Mouse (Mus musculus): ENCODE measurements at regions not wholly inside any gene's neighbourhood (a gene's known extent, or its start where the extent isn't known, plus 50 kb on each side); places are given as distances from the start of the nearest gene placed in this dataset.

- no peak overlapping the region for H3K4me3 ChIP-seq (ENCODE audit: insufficient read depth, low read length)
- no peaks in the 10 kb centered on the region for H3K4me1 ChIP-seq (ENCODE audit: control insufficient read depth, insufficient read depth, low read length)
- TF ChIP-seq CTCF (IDR thresholded peaks at IDR 0.05; ENCODE audit: low read depth, low read length) (no peak), POLR2A (IDR thresholded peaks at IDR 0.05; ENCODE audit: borderline replicate concordance, low read depth, low read length) (no peak)
- no peak overlapping the region for H3K27ac ChIP-seq (ENCODE audit: insufficient read depth, low read depth, low read length)
These were observed 591.0 kb upstream of the Mef2c start for GRCm38 (mm10) chr13:82912859-82913258.

DNA sequence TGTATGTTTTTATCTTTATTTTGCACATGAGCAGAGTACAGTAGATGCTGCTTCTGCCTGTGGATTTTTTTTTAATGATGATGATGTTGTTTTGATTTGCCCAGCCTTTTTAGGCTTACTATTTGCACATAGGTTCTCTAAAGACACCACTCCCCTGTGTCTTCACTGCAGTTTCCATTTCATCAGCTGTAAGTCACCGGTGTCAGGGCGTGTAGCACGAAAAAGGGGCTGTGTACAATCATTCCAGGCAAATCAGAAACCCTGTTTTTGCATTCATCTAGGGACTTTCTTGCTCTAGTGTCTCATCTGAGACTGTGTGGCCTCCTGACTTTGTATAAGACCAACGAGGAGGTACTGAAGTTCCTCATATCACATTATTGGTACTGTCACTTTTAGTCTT lies 588.6 kb upstream of the Mef2c start:
- no peak for TF ChIP-seq CTCF (IDR thresholded peaks at IDR 0.05; ENCODE audit: low read depth, low read length)
- TF ChIP-seq POLR2A (IDR thresholded peaks at IDR 0.05; ENCODE audit: borderline replicate concordance, low read depth, low read length), result no peak
- Histone ChIP-seq H3K4me1 (ENCODE audit: control insufficient read depth, insufficient read depth, low read length) (no peaks in the 10 kb centered on the region), H3K27ac (ENCODE audit: insufficient read depth, low read depth, low read length) (no peak overlapping the region), H3K4me3 (ENCODE audit: insufficient read depth, low read length) (no peak overlapping the region)

DNA sequence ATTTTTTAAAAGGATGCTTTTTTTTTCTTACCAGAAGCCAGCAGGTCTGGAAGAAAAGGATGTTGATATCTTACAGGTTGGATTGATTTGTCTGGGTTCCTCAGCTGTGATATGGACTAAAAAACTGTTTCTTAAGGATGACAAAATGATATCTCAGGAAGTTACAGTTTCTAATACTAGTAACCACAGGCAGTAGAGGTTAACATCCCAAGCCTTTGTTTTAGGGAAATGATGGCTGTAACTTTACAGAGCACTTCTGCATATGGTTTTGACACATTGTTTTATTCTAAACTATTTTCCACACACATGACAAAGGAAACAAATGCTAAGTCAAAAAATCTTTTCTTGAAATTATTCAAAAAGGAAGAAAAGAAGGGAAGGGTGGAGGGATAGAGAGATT lies 573.8 kb upstream of the Mef2c start:
- Histone ChIP-seq H3K4me1 (ENCODE audit: control insufficient read depth, insufficient read depth, low read length) (no peaks in the 10 kb centered on the region), H3K4me3 (ENCODE audit: insufficient read depth, low read length) (no peak overlapping the region), H3K27ac (ENCODE audit: insufficient read depth, low read depth, low read length) (no peak overlapping the region)
- no peak for TF ChIP-seq POLR2A (IDR thresholded peaks at IDR 0.05; ENCODE audit: borderline replicate concordance, low read depth, low read length)
- TF ChIP-seq CTCF (IDR thresholded peaks at IDR 0.05; ENCODE audit: low read depth, low read length), result no peak

- H3K4me1 ChIP-seq (ENCODE audit: control insufficient read depth, insufficient read depth, low read length), result no peaks in the 10 kb centered on the region
- no peak overlapping the region for H3K27ac ChIP-seq (ENCODE audit: insufficient read depth, low read depth, low read length)
- no peak for TF ChIP-seq CTCF (IDR thresholded peaks at IDR 0.05; ENCODE audit: low read depth, low read length)
- no peak for TF ChIP-seq POLR2A (IDR thresholded peaks at IDR 0.05; ENCODE audit: borderline replicate concordance, low read depth, low read length)
- no peak overlapping the region for H3K4me3 ChIP-seq (ENCODE audit: insufficient read depth, low read length)
These were observed 566.0 kb upstream of the Mef2c start for GRCm38 (mm10) chr13:82937856-82938255.

GRCm38 (mm10) chr13:82942691-82943341 lies 561.0 kb upstream of the Mef2c start:
- Histone ChIP-seq H3K27ac (ENCODE audit: insufficient read depth, low read depth, low read length) (no peak overlapping the region), H3K4me1 (ENCODE audit: control insufficient read depth, insufficient read depth, low read length) (peaks cover 2% of the 10 kb centered on the region; the same call in 1 of the 2 replicates), H3K4me3 (ENCODE audit: insufficient read depth, low read length) (no peak overlapping the region)
- TF ChIP-seq POLR2A (IDR thresholded peaks at IDR 0.05; ENCODE audit: borderline replicate concordance, low read depth, low read length) (no peak), CTCF (IDR thresholded peaks at IDR 0.05; ENCODE audit: low read depth, low read length) (no peak)

GRCm38 (mm10) chr13:82946931-82947330 lies 556.9 kb upstream of the Mef2c start:
- H3K4me1 ChIP-seq (ENCODE audit: control insufficient read depth, insufficient read depth, low read length), result peaks cover 5% of the 10 kb centered on the region
- no peak overlapping the region for H3K27ac ChIP-seq (ENCODE audit: insufficient read depth, low read depth, low read length)
- H3K4me3 ChIP-seq (ENCODE audit: insufficient read depth, low read length), result no peak overlapping the region
- TF ChIP-seq CTCF (IDR thresholded peaks at IDR 0.05; ENCODE audit: low read depth, low read length) (no peak), POLR2A (IDR thresholded peaks at IDR 0.05; ENCODE audit: borderline replicate concordance, low read depth, low read length) (no peak)

DNA sequence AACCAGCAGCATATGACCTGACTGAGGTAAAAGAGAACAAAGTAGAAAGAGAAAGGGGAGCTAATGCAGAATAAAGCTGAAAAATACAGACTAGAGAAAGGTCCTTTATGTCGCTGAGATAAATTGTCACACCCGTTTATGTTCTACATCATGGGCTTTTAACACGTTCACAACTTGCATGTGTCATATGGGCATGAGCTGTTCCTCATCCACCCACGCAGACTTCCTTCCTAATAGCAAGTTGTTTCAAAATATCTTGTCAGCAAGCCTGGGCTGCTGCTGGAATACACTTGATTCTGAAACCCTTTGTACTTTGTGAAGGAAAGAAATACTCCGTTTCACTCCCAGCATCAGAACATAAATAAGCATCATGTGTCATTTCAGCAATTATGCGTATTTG lies 554.3 kb upstream of the Mef2c start:
- TF ChIP-seq CTCF (IDR thresholded peaks at IDR 0.05; ENCODE audit: low read depth, low read length), result no peak
- TF ChIP-seq POLR2A (IDR thresholded peaks at IDR 0.05; ENCODE audit: borderline replicate concordance, low read depth, low read length), result no peak
- Histone ChIP-seq H3K4me1 (ENCODE audit: control insufficient read depth, insufficient read depth, low read length) (peaks cover 5% of the 10 kb centered on the region), H3K4me3 (ENCODE audit: insufficient read depth, low read length) (no peak overlapping the region), H3K27ac (ENCODE audit: insufficient read depth, low read depth, low read length) (peak overlapping the region; percentile 28)

DNA sequence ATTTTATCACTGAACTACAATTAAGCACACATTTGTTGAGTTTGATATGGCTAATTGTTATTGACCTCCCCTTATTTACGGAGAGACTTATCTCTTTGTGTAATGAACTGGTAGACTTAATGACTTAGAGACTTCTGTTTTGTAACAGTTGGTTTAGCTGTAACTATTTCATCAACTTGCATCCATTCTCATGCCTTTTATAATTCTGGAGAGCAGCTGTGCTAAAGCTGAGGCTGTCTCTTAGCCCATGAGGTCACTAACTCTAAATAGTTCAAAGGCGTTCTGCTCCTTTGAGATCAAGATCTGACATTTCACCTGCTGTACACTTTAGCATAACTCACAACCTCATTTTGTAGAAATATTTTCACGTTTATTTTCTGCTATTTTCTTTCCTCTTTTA lies 541.5 kb upstream of the Mef2c start:
- no peak overlapping the region for H3K4me3 ChIP-seq (ENCODE audit: insufficient read depth, low read length)
- no peaks in the 10 kb centered on the region for H3K4me1 ChIP-seq (ENCODE audit: control insufficient read depth, insufficient read depth, low read length)
- TF ChIP-seq POLR2A (IDR thresholded peaks at IDR 0.05; ENCODE audit: borderline replicate concordance, low read depth, low read length) (no peak), CTCF (IDR thresholded peaks at IDR 0.05; ENCODE audit: low read depth, low read length) (no peak)
- no peak overlapping the region for H3K27ac ChIP-seq (ENCODE audit: insufficient read depth, low read depth, low read length)

DNA sequence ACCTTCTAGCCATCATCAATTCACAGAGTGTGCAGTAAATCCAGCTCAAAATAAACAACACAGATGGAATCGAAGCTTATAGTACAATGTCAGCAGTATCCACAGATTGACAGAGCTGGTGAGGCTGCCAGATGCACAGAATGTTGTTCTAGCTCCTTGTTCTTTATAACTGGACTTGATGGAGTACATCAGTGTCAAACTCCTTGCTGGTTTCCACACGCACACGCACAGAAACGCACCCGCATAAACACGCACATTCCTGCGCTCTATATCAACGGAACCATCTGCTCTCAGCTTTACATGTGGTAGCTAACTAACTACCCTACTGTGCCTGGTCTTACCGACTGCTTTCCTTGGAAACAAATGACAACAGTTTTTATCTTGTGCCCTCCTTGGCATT lies 532.1 kb upstream of the Mef2c start:
- Histone ChIP-seq H3K4me3 (ENCODE audit: insufficient read depth, low read length) (no peak overlapping the region), H3K27ac (ENCODE audit: insufficient read depth, low read depth, low read length) (no peak overlapping the region), H3K4me1 (ENCODE audit: control insufficient read depth, insufficient read depth, low read length) (no peaks in the 10 kb centered on the region)
- TF ChIP-seq CTCF (IDR thresholded peaks at IDR 0.05; ENCODE audit: low read depth, low read length) (no peak), POLR2A (IDR thresholded peaks at IDR 0.05; ENCODE audit: borderline replicate concordance, low read depth, low read length) (no peak)

GRCm38 (mm10) chr13:82974210-82974811 lies 529.5 kb upstream of the Mef2c start:
- no peak for TF ChIP-seq POLR2A (IDR thresholded peaks at IDR 0.05; ENCODE audit: borderline replicate concordance, low read depth, low read length)
- TF ChIP-seq CTCF (IDR thresholded peaks at IDR 0.05; ENCODE audit: low read depth, low read length), result no peak
- H3K4me1 ChIP-seq (ENCODE audit: control insufficient read depth, insufficient read depth, low read length), result no peaks in the 10 kb centered on the region
- no peak overlapping the region for H3K27ac ChIP-seq (ENCODE audit: insufficient read depth, low read depth, low read length)
- no peak overlapping the region for H3K4me3 ChIP-seq (ENCODE audit: insufficient read depth, low read length)
